8 mouse cellular contexts compared by ENCODE assay signal in the genomic region with DNA sequence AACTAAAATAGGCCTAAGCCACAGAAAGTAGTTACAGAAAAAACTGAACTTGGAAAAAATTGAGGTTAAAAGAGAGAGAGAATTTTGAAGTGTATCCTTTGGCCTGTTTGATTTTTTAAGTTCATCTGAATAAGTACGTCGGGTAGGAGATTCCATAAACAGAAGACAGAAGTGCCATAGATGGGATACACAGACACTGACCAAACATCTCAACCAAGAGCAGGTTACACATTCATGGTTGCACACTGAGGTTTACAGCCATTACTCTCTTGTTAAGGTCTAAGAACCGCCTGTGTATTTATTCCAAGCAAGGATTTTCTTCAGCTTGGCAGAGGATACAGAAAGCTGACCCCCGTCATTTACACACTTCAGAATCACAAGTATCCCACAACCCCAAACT. TPM values are rescaled to one million over a fixed set of nuclear protein-coding genes. Genes with fewer than 3 reads are reported as not detected.
DNase-seq lines count a peak whose midpoint lies in the region; ATAC-seq lines count a peak whose summit lies in the region.

Gene Chgb (plus strand): TSS at position 301 of the 400 bp plus-strand sequence.

- no peak within 1 kb of the TSS for H3K9ac ChIP-seq in heart, embryonic 12.5 days
- H3K9ac ChIP-seq in hindbrain, embryonic 13.5 days = peak within 1 kb of the TSS; percentile 89
- no peak within 1 kb of the TSS for H3K9ac ChIP-seq in liver, embryonic 16.5 days (ENCODE audit: low read depth, low read length)

- H3K9me3 ChIP-seq in heart, embryonic 12.5 days (replicated peaks) = no peaks in the 10 kb centered on the region
- H3K9me3 ChIP-seq in hindbrain, embryonic 13.5 days = no peaks in the 10 kb centered on the region
- no peaks in the 10 kb centered on the region for H3K9me3 ChIP-seq in liver, embryonic 16.5 days (replicated peaks; ENCODE audit: control insufficient read depth, low read length)

- 17% methylated on average over 4 of the region's 4 CpGs for WGBS in heart, embryonic 12.5 days
- WGBS in hindbrain, embryonic 13.5 days = 10% methylated on average over 4 of the region's 4 CpGs
- 10% methylated on average over 4 of the region's 4 CpGs for WGBS in liver, embryonic 16.5 days (ENCODE audit: insufficient replicate concordance)

- H3K36me3 ChIP-seq in heart, embryonic 12.5 days = no peaks in the 10 kb centered on the region
- 0 out of 2 replicates have a peak, but pooled peaks cover 1% of the 10 kb centered on the region for H3K36me3 ChIP-seq in hindbrain, embryonic 13.5 days
- H3K36me3 ChIP-seq in liver, embryonic 16.5 days (ENCODE audit: control insufficient read depth, insufficient read depth) = no peaks in the 10 kb centered on the region

- H3K27me3 ChIP-seq in heart, embryonic 12.5 days (replicated peaks) = peaks cover 15% of the 10 kb centered on the region
- H3K27me3 ChIP-seq in hindbrain, embryonic 13.5 days = no peaks in the 10 kb centered on the region
- peaks cover 9% of the 10 kb centered on the region for H3K27me3 ChIP-seq in liver, embryonic 16.5 days (ENCODE audit: control insufficient read depth, insufficient read depth, low read depth, low read length)

- peaks cover 4% of the 10 kb centered on the region; the same call in 1 of the 2 replicates for H3K4me1 ChIP-seq in heart, embryonic 12.5 days (replicated peaks)
- peaks cover 28% of the 10 kb centered on the region for H3K4me1 ChIP-seq in hindbrain, embryonic 13.5 days (replicated peaks)
- no peaks in the 10 kb centered on the region for H3K4me1 ChIP-seq in liver, embryonic 16.5 days (ENCODE audit: control insufficient read depth, low read depth, low read length)

- DNase-seq in heart, adult 8-10 months (ENCODE audit: low spot score) = no peak
- peak; percentile 4 for DNase-seq in Muller cell, postnatal 12 days (ENCODE audit: inconsistent ontology term)
- DNase-seq in adipocyte (ENCODE audit: low spot score) = no peak

- H3K4me2 ChIP-seq in heart, embryonic 12.5 days = peak within 1 kb of the TSS; percentile 78
- H3K4me2 ChIP-seq in hindbrain, embryonic 13.5 days = peak within 1 kb of the TSS; percentile 62
- H3K4me2 ChIP-seq in liver, embryonic 16.5 days (ENCODE audit: low read depth, low read length) = peak within 1 kb of the TSS; percentile 51

- ATAC-seq in heart, embryonic 12.5 days (ENCODE audit: insufficient number of reproducible peaks, low FRiP score) = no peak
- ATAC-seq in hindbrain, embryonic 13.5 days (ENCODE audit: low FRiP score) = no peak; the same call in 1 of the 2 replicates
- ATAC-seq in liver, embryonic 16.5 days (ENCODE audit: low read depth) = no peak
- no peak for ATAC-seq in granulocyte monocyte progenitor cell, adult 5-6 weeks (replicated peaks; ENCODE audit: poor library complexity, severe bottlenecking)
- ATAC-seq in erythroblast, adult 5-6 weeks (replicated peaks; ENCODE audit: low FRiP score, poor library complexity, severe bottlenecking) = no peak

- H3K4me3 ChIP-seq in heart, embryonic 12.5 days = peak within 1 kb of the TSS; percentile 50
- H3K4me3 ChIP-seq in hindbrain, embryonic 13.5 days = peak within 1 kb of the TSS; percentile 63
- H3K4me3 ChIP-seq in liver, embryonic 16.5 days (ENCODE audit: low read depth, low read length) = peak within 1 kb of the TSS; percentile 32; the same call in 1 of the 2 replicates

- no peak within 1 kb of the TSS for H3K27ac ChIP-seq in heart, embryonic 12.5 days (ENCODE audit: poor library complexity, severe bottlenecking)
- H3K27ac ChIP-seq in hindbrain, embryonic 13.5 days = peak within 1 kb of the TSS; percentile 98
- H3K27ac ChIP-seq in liver, embryonic 16.5 days (ENCODE audit: low read length) = no peak within 1 kb of the TSS

RNA-seq across cellular contexts. Expression of gene Chgb, which starts in this region (rescaled TPM):
- 0.10 and 0.11 TPM in 2 replicates for polyA plus RNA-seq in heart, embryonic 12.5 days (2016; fragmentation: Nextera tagmentation; extraction: Ambion mirVana)
- total RNA-seq in heart, adult 8-10 months (2022) = 1 to 10 TPM in 2 of 4 experiments, under 1 TPM in 2; 0.49 to 1.1 (median 0.78) TPM
- polyA plus RNA-seq in hindbrain, embryonic 13.5 days (2015; fragmentation: Nextera tagmentation; extraction: Ambion mirVana) = 72.7 and 87.2 TPM in 2 replicates
- polyA plus RNA-seq in liver, embryonic 16.5 days (2015; fragmentation: Nextera tagmentation; extraction: Ambion mirVana) = 0.09 and 0.73 TPM in 2 replicates
- not detected in 2 replicates for total RNA-seq in granulocyte monocyte progenitor cell, adult 5-6 weeks (2014; fragmentation: Nextera tagmentation)
- total RNA-seq in granulocyte monocyte progenitor cell, adult 5-6 weeks (2017) = not detected in 2 replicates
- total RNA-seq in erythroblast, adult 5-6 weeks (2015; ENCODE audit: low replicate concordance) = not detected in 2 replicates
- total RNA-seq in erythroblast, adult 5-6 weeks (2017; ENCODE audit: low replicate concordance) = not detected in 2 replicates

Comparison
In these comparisons a context has a peak if more than half of its experiments do, and no peak if none do; other contexts are left out.
1. RNA of gene Chgb (polyA plus RNA-seq): 72.7 to 87.2 TPM in hindbrain, embryonic 13.5 days; 0.09 to 0.73 TPM in liver, embryonic 16.5 days and 0.10 to 0.11 TPM in heart, embryonic 12.5 days; every median in the first group is over 10 times any median in the second.
2. Peak in every context shown above with its lines, with median percentiles within 50 percentile points of each other: H3K4me2 ChIP-seq and H3K4me3 ChIP-seq.